Mouse (Mus musculus): ENCODE measurements around the gene Lrrc74b. TPM values are rescaled to one million over a fixed set of nuclear protein-coding genes. Genes with fewer than 3 reads are reported as not detected.

Lrrc74b gene
- total and polyA plus RNA-seq, 3 experiments: 0.61 TPM; not detected in 2

- H3K9ac ChIP-seq (ENCODE audit: low read depth, low read length): no peak overlapping the region
- DNase-seq: no peak
- H3K4me1 ChIP-seq (ENCODE audit: control insufficient read depth, insufficient read depth, low read length): peaks cover 2% of the 10 kb centered on the region; the same call in 1 of the 2 replicates
- TF ChIP-seq CTCF (IDR thresholded peaks at IDR 0.05) (no peak), POLR2A (IDR thresholded peaks at IDR 0.05; ENCODE audit: insufficient read depth, low read depth, low read length) (no peak), EP300 (IDR thresholded peaks at IDR 0.05; ENCODE audit: insufficient read depth, low read depth, low read length) (no peak)
- no peaks in the 10 kb centered on the region for H3K27me3 ChIP-seq (ENCODE audit: control insufficient read depth, insufficient read depth, low read length)
- H3K79me2 ChIP-seq (replicated peaks; ENCODE audit: control insufficient read depth, insufficient read depth, low read length): no peaks in the 10 kb centered on the region
- no peaks in the 10 kb centered on the region for H3K36me3 ChIP-seq (ENCODE audit: control insufficient read depth, insufficient read depth, low read length)
- no peak overlapping the region for H3K4me3 ChIP-seq
- intact Hi-C loops (cut with DNase I): no loop called here
- WGBS: 93% methylated on average over 6 of the region's 6 CpGs
- no peak overlapping the region for H3K27ac ChIP-seq
Measured at GRCm38 (mm10) chr16:17526223-17526622, 34.8 kb downstream of the Lrrc74b start.

GRCm38 (mm10) chr16:17525524-17525923, 35.5 kb downstream of the Lrrc74b start:
- WGBS: 77% methylated on average over 3 of the region's 3 CpGs
- intact Hi-C loops (cut with DNase I): no loop called here
- Histone ChIP-seq H3K27ac (no peak overlapping the region), H3K4me1 (ENCODE audit: control insufficient read depth, insufficient read depth, low read length) (peaks cover 2% of the 10 kb centered on the region; the same call in 1 of the 2 replicates), H3K27me3 (ENCODE audit: control insufficient read depth, insufficient read depth, low read length) (no peaks in the 10 kb centered on the region), H3K4me3 (no peak overlapping the region), H3K79me2 (replicated peaks; ENCODE audit: control insufficient read depth, insufficient read depth, low read length) (no peaks in the 10 kb centered on the region), H3K36me3 (ENCODE audit: control insufficient read depth, insufficient read depth, low read length) (no peaks in the 10 kb centered on the region), H3K9ac (ENCODE audit: low read depth, low read length) (no peak overlapping the region)
- TF ChIP-seq CTCF (IDR thresholded peaks at IDR 0.05) (no peak), POLR2A (IDR thresholded peaks at IDR 0.05; ENCODE audit: insufficient read depth, low read depth, low read length) (no peak), EP300 (IDR thresholded peaks at IDR 0.05; ENCODE audit: insufficient read depth, low read depth, low read length) (no peak)
- no peak for DNase-seq

GRCm38 (mm10) chr16:17524156-17524555, 36.9 kb downstream of the Lrrc74b start:
- H3K4me1 ChIP-seq (ENCODE audit: control insufficient read depth, insufficient read depth, low read length): no peaks in the 10 kb centered on the region
- WGBS: 93% methylated on average over 11 of the region's 11 CpGs
- intact Hi-C loops (cut with DNase I): no loop called here
- H3K27ac ChIP-seq: no peak overlapping the region
- H3K36me3 ChIP-seq (ENCODE audit: control insufficient read depth, insufficient read depth, low read length): no peaks in the 10 kb centered on the region
- TF ChIP-seq CTCF (IDR thresholded peaks at IDR 0.05) (no peak), POLR2A (IDR thresholded peaks at IDR 0.05; ENCODE audit: insufficient read depth, low read depth, low read length) (no peak)
- H3K79me2 ChIP-seq (replicated peaks; ENCODE audit: control insufficient read depth, insufficient read depth, low read length): no peaks in the 10 kb centered on the region
- no peak for DNase-seq
- H3K27me3 ChIP-seq (ENCODE audit: control insufficient read depth, insufficient read depth, low read length): no peaks in the 10 kb centered on the region
- no peak overlapping the region for H3K9ac ChIP-seq (ENCODE audit: low read depth, low read length)
- H3K4me3 ChIP-seq: no peak overlapping the region

- no peaks in the 10 kb centered on the region for H3K4me1 ChIP-seq (ENCODE audit: control insufficient read depth, insufficient read depth, low read length)
- DNase-seq: no peak
- no peaks in the 10 kb centered on the region for H3K36me3 ChIP-seq (ENCODE audit: control insufficient read depth, insufficient read depth, low read length)
- no peak for TF ChIP-seq CTCF (IDR thresholded peaks at IDR 0.05)
- no peak for TF ChIP-seq POLR2A (IDR thresholded peaks at IDR 0.05; ENCODE audit: insufficient read depth, low read depth, low read length)
- TF ChIP-seq EP300 (IDR thresholded peaks at IDR 0.05; ENCODE audit: insufficient read depth, low read depth, low read length): no peak
- no peaks in the 10 kb centered on the region for H3K27me3 ChIP-seq (ENCODE audit: control insufficient read depth, insufficient read depth, low read length)
- intact Hi-C loops (cut with DNase I): no loop called here
- no peak overlapping the region for H3K4me3 ChIP-seq
- no peaks in the 10 kb centered on the region for H3K79me2 ChIP-seq (replicated peaks; ENCODE audit: control insufficient read depth, insufficient read depth, low read length)
- H3K27ac ChIP-seq: no peak overlapping the region
- no peak overlapping the region for H3K9ac ChIP-seq (ENCODE audit: low read depth, low read length)
- 81% methylated on average over 2 of the region's 2 CpGs for WGBS
Measured at GRCm38 (mm10) chr16:17518910-17519309, 42.1 kb downstream of the Lrrc74b start.

GRCm38 (mm10) chr16:17511431-17511830, 49.6 kb downstream of the Lrrc74b start:
- intact Hi-C loops (cut with DNase I): no loop called here
- H3K9ac ChIP-seq (ENCODE audit: low read depth, low read length): no peak overlapping the region
- H3K27me3 ChIP-seq (ENCODE audit: control insufficient read depth, insufficient read depth, low read length): no peaks in the 10 kb centered on the region
- H3K27ac ChIP-seq: no peak overlapping the region
- no peaks in the 10 kb centered on the region for H3K79me2 ChIP-seq (replicated peaks; ENCODE audit: control insufficient read depth, insufficient read depth, low read length)
- no peak overlapping the region for H3K4me3 ChIP-seq
- no peak for DNase-seq
- WGBS: 93% methylated on average over 4 of the region's 4 CpGs
- peaks cover 3% of the 10 kb centered on the region for H3K4me1 ChIP-seq (ENCODE audit: control insufficient read depth, insufficient read depth, low read length)
- TF ChIP-seq CTCF (IDR thresholded peaks at IDR 0.05): no peak
- no peak for TF ChIP-seq EP300 (IDR thresholded peaks at IDR 0.05; ENCODE audit: insufficient read depth, low read depth, low read length)
- TF ChIP-seq POLR2A (IDR thresholded peaks at IDR 0.05; ENCODE audit: insufficient read depth, low read depth, low read length): no peak
- no peaks in the 10 kb centered on the region for H3K36me3 ChIP-seq (ENCODE audit: control insufficient read depth, insufficient read depth, low read length)

GRCm38 (mm10) chr16:17510686-17511085, 50.4 kb downstream of the Lrrc74b start:
- Histone ChIP-seq H3K27me3 (ENCODE audit: control insufficient read depth, insufficient read depth, low read length) (no peaks in the 10 kb centered on the region), H3K4me1 (ENCODE audit: control insufficient read depth, insufficient read depth, low read length) (peaks cover 3% of the 10 kb centered on the region), H3K79me2 (replicated peaks; ENCODE audit: control insufficient read depth, insufficient read depth, low read length) (no peaks in the 10 kb centered on the region), H3K9ac (ENCODE audit: low read depth, low read length) (no peak overlapping the region), H3K4me3 (no peak overlapping the region), H3K27ac (no peak overlapping the region), H3K36me3 (ENCODE audit: control insufficient read depth, insufficient read depth, low read length) (no peaks in the 10 kb centered on the region)
- no peak for DNase-seq
- WGBS: 46% methylated on average over 2 of the region's 2 CpGs
- intact Hi-C loops (cut with DNase I): no loop called here
- TF ChIP-seq CTCF (IDR thresholded peaks at IDR 0.05): no peak
- no peak for TF ChIP-seq POLR2A (IDR thresholded peaks at IDR 0.05; ENCODE audit: insufficient read depth, low read depth, low read length)
- no peak for TF ChIP-seq EP300 (IDR thresholded peaks at IDR 0.05; ENCODE audit: insufficient read depth, low read depth, low read length)

Data from heart, adult 2 months (tissue).